Mouse (Mus musculus) spleen, adult 2 months (tissue): ENCODE results near the gene Olfr215. TPM values are rescaled to one million over a fixed set of nuclear protein-coding genes. Genes with fewer than 3 reads are reported as not detected.
"Not testable (repeated sequence)": the region's sequence is repeated elsewhere in the genome, so short reads cannot be mapped to it uniquely, and the experiment has no call there.

Source experiments
- DNase-seq, 2 experiments: peaks; one replicate each; pipeline versions ENCODE4 v3.0.0 to v3.0.0-alpha.2; 2012 to 2021; ENCODE audit warnings: low spot score in 2 of 2, low read depth in 1 of 2
- H3K27ac ChIP-seq: fragments of 200-500 bp; 2 replicates; pipeline ENCODE4 v1.5.1; 2012; ENCODE audit warnings: low read length, inconsistent platforms; ENCODE audit not compliant: insufficient read depth
- H3K27me3 ChIP-seq: fragments of 200-500 bp; 2 replicates; pipeline ENCODE4 v1.6.1; 2012; ENCODE audit warnings: mild to moderate bottlenecking, moderate library complexity, low read length, inconsistent platforms; ENCODE audit not compliant: control insufficient read depth, insufficient read depth
- H3K36me3 ChIP-seq: fragments of 200-500 bp; 2 replicates; pipeline ENCODE4 v1.6.1; 2012; ENCODE audit warnings: mild to moderate bottlenecking, low read length, inconsistent platforms; ENCODE audit not compliant: control insufficient read depth, insufficient read depth
- H3K4me1 ChIP-seq: fragments of 200-500 bp; 2 replicates; pipeline ENCODE4 v1.6.1; 2011; ENCODE audit warnings: inconsistent platforms; ENCODE audit not compliant: control insufficient read depth, insufficient read depth, insufficient read length
- H3K4me3 ChIP-seq: fragments of 200-500 bp; 2 replicates; pipeline ENCODE4 v1.5.1; 2011; ENCODE audit warnings: mild to moderate bottlenecking, inconsistent platforms; ENCODE audit not compliant: insufficient read depth, insufficient read length; ENCODE audit errors: extremely low read depth
- CTCF ChIP-seq: fragments of 200-500 bp; IDR thresholded peaks from 2 replicates; pipeline ENCODE4 v1.5.1; 2011; ENCODE audit warnings: mild to moderate bottlenecking, inconsistent platforms; ENCODE audit not compliant: insufficient read depth, insufficient read length, insufficient replicate concordance; ENCODE audit errors: extremely low read depth
- POLR2A ChIP-seq: fragments of 200-500 bp; IDR thresholded peaks from 2 replicates; pipeline ENCODE4 v1.6.1; 2011; ENCODE audit warnings: low read depth, low read length, inconsistent platforms
- WGBS: fragments of 180-500 bp; shearing (Covaris S2); methylation state at CpG from one replicate; pipeline ENCODE4 v1.1.7; 2018; 5-methylcytosine and 5-hydroxymethylcytosine counted together
- polyA plus RNA-seq: library from polyadenylated mRNA; depleted of rRNA; stranded (reverse); fragments of >200 nt; gene quantifications from 2 replicates; pipeline ENCODE4 v1.2.3, GENCODE M21; 2012

Gene Olfr215
- polyA plus RNA-seq, 1 experiment = not detected

- 20% methylated on average over 8 of the region's 8 CpGs for WGBS
- H3K4me3 ChIP-seq = no peak overlapping the region
- no peaks in the 10 kb centered on the region for H3K27me3 ChIP-seq
- DNase-seq = no peak
- H3K27ac ChIP-seq = no peak overlapping the region
- H3K4me1 ChIP-seq = no peaks in the 10 kb centered on the region
- no peak for TF ChIP-seq CTCF
- no peak for TF ChIP-seq POLR2A
- no peaks in the 10 kb centered on the region; the same call in 1 of the 2 replicates for H3K36me3 ChIP-seq
These were observed 37.5 kb upstream of the Olfr215 start for GRCm38 (mm10) chr6:116621318-116622023.

DNA sequence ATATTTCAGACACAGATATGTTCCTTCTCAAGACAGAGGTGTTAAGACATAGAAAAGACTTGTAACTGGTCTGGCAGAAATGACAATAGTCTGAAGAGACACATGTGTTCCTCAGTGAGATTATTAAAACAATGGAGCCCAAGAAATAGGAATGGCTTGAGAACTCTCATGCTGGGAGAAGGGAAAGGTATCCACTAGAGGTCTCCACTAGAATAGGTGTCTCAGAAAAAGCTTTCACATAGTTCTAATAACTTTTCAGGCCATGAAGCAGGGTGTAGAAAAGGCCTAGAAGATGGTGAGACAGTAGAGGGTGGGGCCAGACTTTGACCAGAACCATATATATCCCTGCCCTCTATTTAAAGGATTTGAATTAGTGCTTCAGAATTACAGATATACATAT, 34.1 kb upstream of the Olfr215 start:
- Histone ChIP-seq H3K36me3 (no peaks in the 10 kb centered on the region), H3K4me3 (no peak overlapping the region), H3K4me1 (no peaks in the 10 kb centered on the region), H3K27me3 (no peaks in the 10 kb centered on the region), H3K27ac (no peak overlapping the region)
- no peak for TF ChIP-seq POLR2A
- TF ChIP-seq CTCF = no peak
- DNase-seq = no peak

DNA sequence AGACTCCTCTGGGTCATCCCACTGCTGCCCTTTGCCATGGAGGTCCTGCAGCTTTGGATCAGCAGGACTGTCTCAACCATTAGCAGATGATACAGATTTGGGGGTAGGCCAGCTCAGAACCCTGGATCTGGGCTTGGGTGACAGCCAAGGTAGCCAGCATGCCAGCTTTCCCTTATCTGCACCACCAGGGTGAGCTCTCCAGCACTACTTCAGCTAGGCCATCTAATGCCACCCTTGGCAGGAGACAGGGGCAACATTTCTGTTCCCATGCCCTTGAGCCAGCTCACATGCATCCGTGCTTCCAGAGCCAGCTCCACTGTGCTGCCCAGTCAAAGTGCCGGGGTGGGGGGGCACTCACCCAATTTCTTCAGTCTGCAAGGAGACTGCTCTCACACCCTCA, 31.7 kb upstream of the Olfr215 start:
- Histone ChIP-seq H3K4me1 (no peaks in the 10 kb centered on the region), H3K36me3 (no peaks in the 10 kb centered on the region), H3K27ac (no peak overlapping the region), H3K27me3 (peaks cover 1% of the 10 kb centered on the region; the same call in 1 of the 2 replicates), H3K4me3 (no peak overlapping the region)
- DNase-seq = no peak
- WGBS = 84% methylated on average over 2 of the region's 2 CpGs
- no peak for TF ChIP-seq CTCF
- TF ChIP-seq POLR2A = no peak

DNA sequence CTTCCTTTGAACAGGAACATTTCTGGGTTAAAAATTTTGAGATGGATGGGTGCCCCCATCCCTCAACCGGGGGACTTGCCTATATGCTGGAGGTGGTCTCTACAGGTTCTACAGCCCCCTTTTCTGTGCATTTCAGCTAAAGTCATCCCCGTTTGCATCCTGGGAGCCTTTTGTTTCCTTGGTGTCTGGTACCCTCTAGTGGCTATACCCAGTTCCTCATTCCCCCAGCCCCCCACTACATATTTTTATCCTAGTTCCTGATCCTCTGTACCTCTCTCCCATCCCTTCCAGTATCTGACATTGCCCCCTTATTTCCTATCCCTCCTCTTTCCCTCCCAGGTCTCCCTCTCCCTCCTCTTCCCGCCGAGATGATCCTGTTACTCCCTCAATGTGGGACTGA, 23.2 kb upstream of the Olfr215 start:
- Histone ChIP-seq H3K4me1 (no peaks in the 10 kb centered on the region), H3K4me3 (no peak overlapping the region), H3K27me3 (no peaks in the 10 kb centered on the region), H3K36me3 (no peaks in the 10 kb centered on the region), H3K27ac (no peak overlapping the region)
- 46% methylated on average over 4 of the region's 4 CpGs for WGBS
- no peak for DNase-seq
- TF ChIP-seq CTCF (no peak), POLR2A (no peak)

DNA sequence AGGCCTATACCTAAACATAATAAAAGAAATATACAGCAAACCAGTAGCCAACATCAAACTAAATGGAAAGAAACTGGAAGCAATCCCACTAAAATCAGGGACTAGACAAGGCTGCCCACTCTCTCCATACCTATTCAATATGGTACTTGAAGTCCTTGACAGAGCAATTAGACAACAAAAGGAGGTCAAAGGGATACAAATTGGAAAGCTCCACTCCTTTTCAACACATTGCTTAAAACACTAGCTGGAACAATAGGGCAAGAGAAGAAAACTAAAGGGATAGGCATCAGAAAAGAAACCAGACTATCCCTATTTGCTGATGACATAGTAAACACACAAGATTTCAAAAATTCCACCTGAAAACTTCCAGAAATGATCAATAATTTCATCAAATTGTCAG, 17.0 kb upstream of the Olfr215 start:
- DNase-seq, H3K27me3 ChIP-seq, H3K4me3 ChIP-seq, H3K27ac ChIP-seq, H3K4me1 ChIP-seq, H3K36me3 ChIP-seq: not testable (repeated sequence)

- Histone ChIP-seq H3K36me3 (no peaks in the 10 kb centered on the region), H3K4me1 (no peaks in the 10 kb centered on the region), H3K27me3 (no peaks in the 10 kb centered on the region), H3K27ac (no peak overlapping the region), H3K4me3 (no peak overlapping the region)
- no peak for TF ChIP-seq CTCF
- TF ChIP-seq POLR2A = no peak
- DNase-seq = no peak
- 35% methylated on average over 3 of the region's 3 CpGs for WGBS
These were observed 14.2 kb downstream of the Olfr215 start for GRCm38 (mm10) chr6:116569834-116570233.

DNA sequence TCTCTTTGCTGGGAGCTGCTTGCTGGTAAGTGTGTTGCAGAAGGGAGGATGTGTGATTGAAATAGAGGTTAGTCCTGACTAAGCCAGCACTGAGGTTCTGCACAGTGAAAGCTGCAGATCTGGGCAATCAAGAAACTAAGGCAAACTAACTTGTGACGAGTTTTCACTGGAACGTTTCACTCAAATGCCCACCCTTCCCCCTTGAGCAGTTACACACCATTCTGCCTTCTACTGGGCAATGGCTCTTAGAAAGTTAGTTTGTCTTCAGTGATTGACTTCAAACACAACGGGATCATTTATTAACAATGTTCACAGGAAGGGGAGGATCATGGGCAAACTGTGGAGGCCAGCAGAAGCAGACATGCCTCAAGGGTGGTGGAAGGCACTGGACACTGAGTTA, 29.0 kb downstream of the Olfr215 start:
- Histone ChIP-seq H3K4me3 (no peak overlapping the region), H3K27ac (no peak overlapping the region), H3K4me1 (no peaks in the 10 kb centered on the region), H3K27me3 (no peaks in the 10 kb centered on the region), H3K36me3 (no peaks in the 10 kb centered on the region)
- WGBS = 68% methylated on average over 3 of the region's 3 CpGs
- DNase-seq = no peak
- TF ChIP-seq POLR2A (no peak), CTCF (no peak)
